Mouse (Mus musculus) left cerebral cortex, adult 11 months (tissue): ENCODE data around the gene Srf.

Source experiments
- DNase-seq: peaks from one replicate; pipeline ENCODE4 v3.0.0; 2022; ENCODE audit warnings: low spot score

Srf gene

DNA sequence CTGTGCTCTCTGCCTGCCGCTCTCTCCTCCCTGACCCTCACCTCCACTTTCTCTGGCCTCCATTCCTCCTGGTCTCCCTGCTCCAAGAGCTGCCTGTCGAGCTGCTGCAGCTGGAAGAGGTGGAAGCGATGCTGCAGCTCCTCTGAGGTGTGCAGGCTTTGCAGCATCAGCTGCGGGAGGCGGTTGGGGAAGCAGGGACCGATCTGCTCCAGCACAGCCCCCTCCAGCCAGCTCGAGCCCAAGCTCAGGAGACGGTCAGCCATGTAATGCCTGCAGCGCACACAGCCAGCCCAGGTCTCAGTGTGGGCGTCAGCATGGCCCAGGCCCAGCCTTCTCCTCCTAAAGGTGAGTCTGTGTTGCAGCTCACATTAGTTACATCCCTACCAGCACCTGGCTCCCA, 36.0 kb downstream of the Srf start:
- DNase-seq = no peak

- no peak for DNase-seq
These were observed 42.6 kb downstream of the Srf start for GRCm38 (mm10) chr17:46513329-46513728.

- no peak for DNase-seq
These were observed 44.8 kb downstream of the Srf start for GRCm38 (mm10) chr17:46511059-46511710.

DNA sequence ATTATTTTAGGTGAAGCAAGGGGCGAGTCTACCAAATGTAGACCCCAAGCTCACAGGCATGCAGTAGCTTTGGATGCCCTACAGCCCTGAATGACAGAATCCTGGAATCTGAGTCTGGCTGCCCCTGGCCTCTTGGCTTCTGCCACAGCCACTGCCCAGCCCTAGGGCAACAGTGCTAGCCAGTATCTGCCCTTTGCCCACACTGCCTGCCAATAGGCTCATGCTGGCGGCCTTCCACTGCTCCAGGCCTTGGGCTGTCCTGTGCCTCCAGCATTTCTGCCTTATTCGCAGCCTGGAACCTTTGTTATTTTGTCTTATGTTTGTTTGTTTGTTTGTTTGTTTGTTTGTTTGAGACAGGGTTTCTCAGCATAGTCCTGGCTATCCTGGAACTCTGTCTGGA, 50.4 kb downstream of the Srf start:
- DNase-seq = no peak

DNA sequence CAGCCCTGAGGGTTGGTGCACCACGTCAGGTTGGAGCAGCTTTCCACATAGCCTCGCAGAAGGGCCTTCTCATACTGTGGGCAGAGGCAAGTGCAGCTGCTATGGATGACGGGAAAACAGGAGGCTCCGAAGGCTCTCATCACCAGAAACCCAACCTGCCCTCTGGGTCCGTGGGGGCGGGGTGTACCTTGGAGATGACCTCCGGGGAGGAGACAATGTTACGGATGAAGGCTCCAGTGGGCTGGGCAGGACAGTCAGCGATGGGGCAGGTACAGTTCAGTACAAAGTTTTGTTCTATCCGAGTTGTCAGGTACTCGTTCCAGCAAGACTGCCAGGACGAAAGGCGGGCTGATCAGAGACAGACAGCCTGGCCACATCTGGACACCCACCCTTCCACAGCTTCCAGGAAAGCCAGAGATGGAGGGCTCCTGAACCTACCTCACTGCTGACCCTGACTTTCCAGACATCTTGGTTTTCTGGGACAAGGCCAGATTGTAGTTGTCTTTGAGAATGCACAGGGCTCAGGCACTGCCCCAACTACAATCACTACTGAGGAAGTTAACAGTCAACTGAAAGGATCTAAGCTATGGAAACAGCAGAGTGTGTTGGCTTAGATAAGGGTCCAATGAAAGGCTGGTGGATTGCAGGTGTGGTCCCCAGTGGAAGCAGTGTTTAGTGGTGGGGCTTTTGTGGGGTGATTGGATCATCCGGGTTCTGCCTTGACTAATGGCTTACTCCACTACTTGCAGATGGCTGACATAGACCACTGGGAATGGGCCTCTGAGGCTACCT, 51.9 kb downstream of the Srf start:
- no peak for DNase-seq

DNA sequence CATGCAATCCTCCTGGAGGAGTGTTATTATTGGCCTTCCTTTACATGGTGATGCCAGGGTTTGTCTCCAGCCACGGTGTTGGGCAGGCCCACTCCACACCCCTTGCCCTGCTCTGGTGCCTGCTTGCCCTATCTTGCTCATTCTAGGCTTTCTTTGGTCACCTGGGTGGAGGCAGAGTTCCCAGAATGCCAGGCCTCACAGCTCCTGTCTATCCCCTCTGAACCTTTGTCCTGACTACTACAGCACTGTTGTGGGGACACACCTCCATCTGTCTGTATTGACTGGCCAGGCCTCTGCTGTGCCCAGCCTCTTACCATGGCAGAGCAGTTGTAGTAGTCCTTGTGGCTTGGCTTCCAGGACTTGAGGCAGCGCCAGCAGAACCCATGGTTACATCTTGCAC, 53.2 kb downstream of the Srf start:
- no peak for DNase-seq
